Mouse (Mus musculus) subcutaneous adipose tissue, adult 2 months (tissue): ENCODE data around the gene Vmn1r132. TPM values are rescaled to one million over a fixed set of nuclear protein-coding genes. Genes with fewer than 3 reads are reported as not detected.

Source experiments
- polyA plus RNA-seq: library from polyadenylated mRNA; depleted of rRNA; stranded (reverse); fragments of >200 nt; gene quantifications from 2 replicates; pipeline ENCODE4 v1.2.3, GENCODE M21; 2012; ENCODE audit warnings: low replicate concordance; rRNA removed

Gene Vmn1r132
- polyA plus RNA-seq = not detected in 2 replicates

DNA sequence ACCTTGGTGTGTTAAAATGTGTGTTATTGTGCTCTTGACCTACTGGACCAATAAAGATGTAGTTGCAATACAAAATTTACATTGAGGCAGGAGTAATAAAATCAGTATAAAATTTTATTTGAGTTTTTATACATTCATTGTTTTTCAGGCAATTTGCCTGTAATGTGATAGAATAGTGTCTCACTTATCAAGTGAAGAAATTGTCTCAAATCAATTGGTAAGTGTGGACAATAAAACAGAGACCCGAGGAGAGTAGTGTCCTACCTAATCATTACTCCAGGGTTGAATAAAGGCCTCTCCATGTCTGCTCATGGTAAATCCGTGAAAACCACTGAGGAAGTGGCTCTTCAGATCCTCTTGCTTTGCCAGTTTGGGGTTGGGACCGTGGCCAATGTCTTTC, at the start of gene Vmn1r132:
Gene Vmn1r132, plus strand, starts transcription at position 301 of the 400 bp plus-strand sequence.

Other genes with a start within 250 kb of the Vmn1r132 start
- gene Gm6882, start 181.3 kb upstream of the Vmn1r132 start, polyA plus RNA-seq = not detected in 2 replicates
- not detected in 2 replicates for gene Vmn1r130, start 102.3 kb upstream of the Vmn1r132 start, polyA plus RNA-seq
- gene Vmn1r131, start 68.0 kb upstream of the Vmn1r132 start, polyA plus RNA-seq = not detected in 2 replicates
- not detected in 2 replicates for gene Gm4175, start 147.4 kb downstream of the Vmn1r132 start, polyA plus RNA-seq
- not detected in 2 replicates for gene Gm4177, start 182.6 kb downstream of the Vmn1r132 start, polyA plus RNA-seq
- not detected in 2 replicates for gene Vmn1r135, start 218.3 kb downstream of the Vmn1r132 start, polyA plus RNA-seq
- gene Gm5725, start 230.2 kb downstream of the Vmn1r132 start, polyA plus RNA-seq = not detected in 2 replicates